Mouse (Mus musculus) thymus, adult 2 months (tissue): ENCODE measurements around the gene Tut1. TPM values are rescaled to one million over a fixed set of nuclear protein-coding genes. Genes with fewer than 3 reads are reported as not detected.

Source experiments
- DNase-seq: peaks from one replicate; pipeline ENCODE4 v3.0.0; 2021
- H3K27ac ChIP-seq: fragments of 200-500 bp; 2 replicates; pipeline ENCODE4 v1.5.1; 2012; ENCODE audit warnings: low read length, control low read depth; ENCODE audit not compliant: control insufficient read depth, insufficient read depth
- H3K27me3 ChIP-seq: fragments of 200-500 bp; 2 replicates; pipeline ENCODE4 v1.6.1; 2012; ENCODE audit warnings: mild to moderate bottlenecking, low read length, moderate library complexity, mixed read lengths; ENCODE audit not compliant: control insufficient read depth, insufficient read depth
- H3K36me3 ChIP-seq: fragments of 200-500 bp; 2 replicates; pipeline ENCODE4 v1.6.1; 2012; ENCODE audit warnings: mild to moderate bottlenecking, low read length, moderate library complexity; ENCODE audit not compliant: control insufficient read depth, insufficient read depth
- H3K4me1 ChIP-seq: fragments of 200-500 bp; replicated peaks from 2 replicates; pipeline ENCODE4 v1.6.1; 2012; ENCODE audit warnings: low read length; ENCODE audit not compliant: control insufficient read depth, insufficient read depth
- H3K4me3 ChIP-seq: fragments of 200-500 bp; 2 replicates; pipeline ENCODE4 v1.5.1; 2012; ENCODE audit warnings: mild to moderate bottlenecking, low read length, control low read depth, moderate library complexity; ENCODE audit not compliant: control insufficient read depth, insufficient read depth
- CTCF ChIP-seq: fragments of 200-500 bp; IDR thresholded peaks from 2 replicates; pipeline ENCODE4 v1.5.1; 2012; ENCODE audit warnings: mild to moderate bottlenecking, control low read depth, low read length, moderate library complexity, borderline replicate concordance; ENCODE audit not compliant: control insufficient read depth, poor library complexity, insufficient read depth; ENCODE audit errors: extremely low read depth
- POLR2A ChIP-seq: fragments of 200-500 bp; IDR thresholded peaks from 2 replicates; pipeline ENCODE4 v1.6.1; 2012; ENCODE audit warnings: mild to moderate bottlenecking, low read length, control low read depth, moderate library complexity; ENCODE audit not compliant: control insufficient read depth, poor library complexity, insufficient read depth; ENCODE audit errors: extremely low read depth
- WGBS: fragments of 180-500 bp; shearing (Covaris S2); methylation state at CpG from one replicate; pipeline ENCODE4 v1.1.7; 2018; 5-methylcytosine and 5-hydroxymethylcytosine counted together
- polyA plus RNA-seq: library from polyadenylated mRNA; depleted of rRNA; stranded (reverse); fragments of >200 nt; gene quantifications from 2 replicates; pipeline ENCODE4 v1.2.3, GENCODE M21; 2012

Tut1 gene
- polyA plus RNA-seq, 1 experiment: 42.0 TPM

- 8% methylated on average over 7 of the region's 7 CpGs for WGBS
- Histone ChIP-seq H3K27me3 (peaks cover 7% of the 10 kb centered on the region; the same call in 1 of the 2 replicates), H3K4me3 (no peak overlapping the region), H3K4me1 (peaks cover 21% of the 10 kb centered on the region), H3K36me3 (peaks cover 6% of the 10 kb centered on the region), H3K27ac (no peak overlapping the region)
- peak; percentile 52 for DNase-seq
- TF ChIP-seq CTCF: no peak
- TF ChIP-seq POLR2A: no peak
These were observed 30.7 kb downstream of the Tut1 start for GRCm38 (mm10) chr19:8984255-8984868.

GRCm38 (mm10) chr19:8985891-8986290 lies 32.2 kb downstream of the Tut1 start:
- no peak for TF ChIP-seq POLR2A
- TF ChIP-seq CTCF: no peak
- WGBS: 93% methylated on average over 5 of the region's 5 CpGs
- H3K4me1 ChIP-seq: peaks cover 21% of the 10 kb centered on the region
- no peak for DNase-seq
- no peak overlapping the region for H3K4me3 ChIP-seq
- no peak overlapping the region for H3K27ac ChIP-seq
- H3K36me3 ChIP-seq: no peaks in the 10 kb centered on the region
- peaks cover 7% of the 10 kb centered on the region; the same call in 1 of the 2 replicates for H3K27me3 ChIP-seq

GRCm38 (mm10) chr19:8987816-8988215 lies 34.2 kb downstream of the Tut1 start:
- Histone ChIP-seq H3K27ac (no peak overlapping the region), H3K27me3 (peaks cover 7% of the 10 kb centered on the region; the same call in 1 of the 2 replicates), H3K4me1 (peaks cover 19% of the 10 kb centered on the region), H3K36me3 (no peaks in the 10 kb centered on the region), H3K4me3 (no peak overlapping the region)
- no peak for TF ChIP-seq CTCF
- no peak for TF ChIP-seq POLR2A
- WGBS: 91% methylated on average over 2 of the region's 2 CpGs
- DNase-seq: no peak

GRCm38 (mm10) chr19:8988346-8989065 lies 34.9 kb downstream of the Tut1 start:
- peaks cover 7% of the 10 kb centered on the region; the same call in 1 of the 2 replicates for H3K27me3 ChIP-seq
- 81% methylated on average over 15 of the region's 15 CpGs for WGBS

GRCm38 (mm10) chr19:8989066-8989566 lies 35.5 kb downstream of the Tut1 start, which contains the start of gene Ahnak:
Ahnak (plus strand) TSS chr19:8989284.
- Histone ChIP-seq H3K27ac (no peak within 1 kb of the TSS), H3K27me3 (peaks cover 7% of the 10 kb centered on the region; the same call in 1 of the 2 replicates), H3K4me3 (peak within 1 kb of the TSS; percentile 53), H3K36me3 (no peaks in the 10 kb centered on the region), H3K4me1 (peaks cover 18% of the 10 kb centered on the region)
- TF ChIP-seq CTCF (no peak), POLR2A (no peak)
- WGBS: 4% methylated on average over 42 of the region's 42 CpGs
- DNase-seq: peak; percentile 11

More at GRCm38 (mm10) chr19:8988346-8989065, 34.9 kb downstream of the Tut1 start:
- Histone ChIP-seq H3K4me1 (peaks cover 21% of the 10 kb centered on the region), H3K4me3 (0 out of 2 replicates have a peak overlapping the region, but pooled peaks have one; percentile 53), H3K27ac (no peak overlapping the region), H3K36me3 (no peaks in the 10 kb centered on the region)
- DNase-seq: no peak
- TF ChIP-seq CTCF (no peak), POLR2A (no peak)

GRCm38 (mm10) chr19:8989567-8990431 lies 36.2 kb downstream of the Tut1 start:
- Histone ChIP-seq H3K27me3 (peaks cover 7% of the 10 kb centered on the region; the same call in 1 of the 2 replicates), H3K27ac (no peak overlapping the region), H3K4me1 (peaks cover 12% of the 10 kb centered on the region), H3K36me3 (no peaks in the 10 kb centered on the region), H3K4me3 (peak overlapping the region; percentile 53)
- peak; percentile 39 for DNase-seq
- WGBS: under 1% methylated on average over 53 of the region's 53 CpGs
- TF ChIP-seq POLR2A (no peak), CTCF (no peak)
